Mouse (Mus musculus) midbrain, embryonic 14.5 days (tissue): ENCODE results near the gene Adap1. TPM values are rescaled to one million over a fixed set of nuclear protein-coding genes. Genes with fewer than 3 reads are reported as not detected.
A peak's percentile ranks its signal among the peaks of the same experiment; 100 is the strongest.

Experiments used
- ATAC-seq: fragments of 200-750 bp; cut with Nextera tagmentation; 2 replicates; pipeline ENCODE4 v1.8.0; 2017; ENCODE audit warnings: moderate number of reproducible peaks, moderate library complexity; ENCODE audit not compliant: low FRiP score, low TSS enrichment
- DNase-seq: peaks from one replicate; pipeline ENCODE4 v3.0.0-alpha.2; 2015
- H3K27ac ChIP-seq: fragments of 300-500 bp; sonication (generic); replicated peaks from 2 replicates; pipeline ENCODE4 v1.5.1; 2014; ENCODE audit warnings: mild to moderate bottlenecking, low read depth, low read length, moderate library complexity
- H3K27me3 ChIP-seq: fragments of 300-500 bp; sonication (generic); 2 replicates; pipeline ENCODE4 v1.6.1; 2014; ENCODE audit warnings: low read length, control low read depth, mixed read lengths; ENCODE audit not compliant: control insufficient read depth, insufficient read depth
- H3K36me3 ChIP-seq: fragments of 300-500 bp; sonication (generic); 2 replicates; pipeline ENCODE4 v1.6.1; 2014; ENCODE audit warnings: low read length, control low read depth; ENCODE audit not compliant: control insufficient read depth, insufficient read depth
- H3K4me1 ChIP-seq: fragments of 300-500 bp; sonication (generic); 2 replicates; pipeline ENCODE4 v1.6.1; 2014; ENCODE audit warnings: mild to moderate bottlenecking, antibody characterized with exemption, low read length, control low read depth; ENCODE audit not compliant: control insufficient read depth, insufficient read depth
- H3K4me2 ChIP-seq: fragments of 300-500 bp; sonication (generic); 2 replicates; pipeline ENCODE4 v1.6.1; 2014; ENCODE audit warnings: mild to moderate bottlenecking, low read length, moderate library complexity
- H3K4me3 ChIP-seq: fragments of 300-500 bp; sonication (generic); replicated peaks from 2 replicates; pipeline ENCODE4 v1.5.1; 2014; ENCODE audit warnings: low read depth, low read length
- H3K9ac ChIP-seq: fragments of 300-500 bp; sonication (generic); replicated peaks from 2 replicates; pipeline ENCODE4 v1.6.1; 2014; ENCODE audit warnings: mild to moderate bottlenecking, low read length, moderate library complexity
- H3K9me3 ChIP-seq: fragments of 300-500 bp; sonication (generic); 2 replicates; pipeline ENCODE4 v1.6.1; 2016; ENCODE audit warnings: low read length, control low read depth, mixed read lengths; ENCODE audit not compliant: control insufficient read depth
- WGBS: fragments of 180-500 bp; shearing (Covaris S2); extraction: QIAGEN DNeasy Blood & Tissue Kit; methylation state at CpG from one replicate; pipeline ENCODE4 v1.1.7; 2014; 5-methylcytosine and 5-hydroxymethylcytosine counted together
- polyA plus RNA-seq: library from polyadenylated mRNA; unstranded; fragments of >200 nt; fragmentation: Nextera tagmentation; extraction: Ambion mirVana; gene quantifications from 2 replicates; pipeline ENCODE4 v1.2.1, GENCODE M21; 2014

Adap1 gene
- polyA plus RNA-seq, 1 experiment from 2014 or later = 38.6 TPM

GRCm38 (mm10) chr5:139367884-139368458 lies 42.5 kb upstream of the Adap1 start:
- no peaks in the 10 kb centered on the region for H3K36me3 ChIP-seq
- no peak overlapping the region for H3K4me3 ChIP-seq
- H3K27ac ChIP-seq = no peak overlapping the region
- H3K4me1 ChIP-seq = peaks cover 15% of the 10 kb centered on the region
- H3K9me3 ChIP-seq = no peaks in the 10 kb centered on the region
- WGBS = 92% methylated on average over 4 of the region's 4 CpGs
- H3K4me2 ChIP-seq = no peak overlapping the region
- no peak for ATAC-seq
- no peak for DNase-seq
- H3K9ac ChIP-seq = no peak overlapping the region
- no peaks in the 10 kb centered on the region for H3K27me3 ChIP-seq

GRCm38 (mm10) chr5:139366484-139366883 lies 41.1 kb upstream of the Adap1 start:
- Histone ChIP-seq H3K9ac (no peak overlapping the region), H3K4me3 (no peak overlapping the region), H3K4me2 (no peak overlapping the region), H3K36me3 (peaks cover 3% of the 10 kb centered on the region; the same call in 1 of the 2 replicates), H3K9me3 (no peaks in the 10 kb centered on the region), H3K27me3 (no peaks in the 10 kb centered on the region), H3K4me1 (peaks cover 6% of the 10 kb centered on the region; the same call in 1 of the 2 replicates), H3K27ac (no peak overlapping the region)
- DNase-seq (no peak), ATAC-seq (no peak)
- 82% methylated on average over 11 of the region's 11 CpGs for WGBS

DNA sequence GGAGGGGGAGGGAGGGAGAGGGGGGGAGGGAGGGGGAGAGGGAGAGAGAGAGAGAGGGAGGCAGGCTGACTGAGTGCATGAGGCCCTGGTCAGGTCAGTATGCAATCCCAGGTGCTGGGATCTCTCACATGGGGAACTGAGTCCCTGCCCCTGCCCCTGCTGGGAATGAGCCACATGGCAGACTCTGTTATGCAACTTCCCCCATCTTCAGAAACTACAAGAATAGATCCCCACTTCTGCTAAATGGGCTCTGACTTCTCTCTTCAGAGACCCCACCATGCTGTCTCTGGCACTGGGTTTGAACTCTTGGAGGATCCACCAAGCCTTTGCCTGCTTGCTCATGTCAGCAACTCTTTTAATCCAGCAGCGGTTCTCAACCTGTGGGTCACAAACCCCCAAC lies 40.4 kb upstream of the Adap1 start:
- Histone ChIP-seq H3K36me3 (peaks cover 3% of the 10 kb centered on the region; the same call in 1 of the 2 replicates), H3K27me3 (no peaks in the 10 kb centered on the region), H3K4me2 (no peak overlapping the region), H3K27ac (no peak overlapping the region), H3K9me3 (no peaks in the 10 kb centered on the region), H3K4me3 (no peak overlapping the region), H3K4me1 (0 out of 2 replicates have a peak, but pooled peaks cover 2% of the 10 kb centered on the region), H3K9ac (no peak overlapping the region)
- no peak for ATAC-seq
- WGBS = 73% methylated on average over 1 of the region's 1 CpGs
- no peak for DNase-seq

GRCm38 (mm10) chr5:139364911-139365571 lies 39.6 kb upstream of the Adap1 start:
- no peak overlapping the region for H3K4me3 ChIP-seq
- H3K27ac ChIP-seq = no peak overlapping the region; the same call in 1 of the 2 replicates
- DNase-seq (peak; percentile 41), ATAC-seq (no peak; the same call in 1 of the 2 replicates)
- H3K9me3 ChIP-seq = no peaks in the 10 kb centered on the region
- peaks cover 3% of the 10 kb centered on the region; the same call in 1 of the 2 replicates for H3K36me3 ChIP-seq
- 45% methylated on average over 5 of the region's 5 CpGs for WGBS
- no peaks in the 10 kb centered on the region for H3K27me3 ChIP-seq
- no peak overlapping the region for H3K4me2 ChIP-seq
- no peak overlapping the region for H3K9ac ChIP-seq
- no peaks in the 10 kb centered on the region for H3K4me1 ChIP-seq

- WGBS = 41% methylated on average over 12 of the region's 12 CpGs
- Histone ChIP-seq H3K27ac (no peak overlapping the region), H3K27me3 (no peaks in the 10 kb centered on the region), H3K9ac (no peak overlapping the region), H3K4me2 (no peak overlapping the region), H3K36me3 (peaks cover 3% of the 10 kb centered on the region; the same call in 1 of the 2 replicates), H3K4me1 (no peaks in the 10 kb centered on the region), H3K9me3 (no peaks in the 10 kb centered on the region), H3K4me3 (no peak overlapping the region)
- ATAC-seq = peak; percentile 63; the same call in 1 of the 2 replicates
- peak; percentile 94 for DNase-seq
These were observed 39.0 kb upstream of the Adap1 start for GRCm38 (mm10) chr5:139364260-139364910.

GRCm38 (mm10) chr5:139363858-139364257 lies 38.4 kb upstream of the Adap1 start:
- Histone ChIP-seq H3K9me3 (no peaks in the 10 kb centered on the region), H3K4me1 (no peaks in the 10 kb centered on the region), H3K4me3 (no peak overlapping the region), H3K9ac (no peak overlapping the region), H3K27ac (no peak overlapping the region), H3K27me3 (no peaks in the 10 kb centered on the region), H3K36me3 (peaks cover 3% of the 10 kb centered on the region; the same call in 1 of the 2 replicates), H3K4me2 (no peak overlapping the region)
- ATAC-seq (no peak), DNase-seq (no peak)
- 66% methylated on average over 7 of the region's 7 CpGs for WGBS

DNA sequence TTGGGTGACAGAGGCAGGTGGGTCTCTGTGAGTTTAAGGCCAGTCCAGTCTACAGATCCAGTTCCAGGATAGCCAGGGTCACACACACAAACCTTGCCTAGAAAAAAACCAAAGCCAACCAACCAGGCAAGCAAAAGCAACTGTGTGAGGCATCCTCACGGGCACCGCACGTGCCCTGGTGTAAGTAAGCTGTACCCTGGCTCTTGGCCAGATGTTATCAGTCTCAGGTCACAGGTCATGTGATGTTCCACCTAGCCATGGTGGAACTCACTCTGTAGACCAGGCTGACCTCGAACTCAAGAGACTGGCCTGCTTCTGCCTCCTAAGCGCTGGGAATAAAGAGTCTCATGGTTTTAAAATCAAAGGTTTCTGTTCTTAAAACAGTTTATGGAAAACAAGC lies 33.8 kb upstream of the Adap1 start:
- 93% methylated on average over 5 of the region's 5 CpGs for WGBS
- no peak for ATAC-seq

DNA sequence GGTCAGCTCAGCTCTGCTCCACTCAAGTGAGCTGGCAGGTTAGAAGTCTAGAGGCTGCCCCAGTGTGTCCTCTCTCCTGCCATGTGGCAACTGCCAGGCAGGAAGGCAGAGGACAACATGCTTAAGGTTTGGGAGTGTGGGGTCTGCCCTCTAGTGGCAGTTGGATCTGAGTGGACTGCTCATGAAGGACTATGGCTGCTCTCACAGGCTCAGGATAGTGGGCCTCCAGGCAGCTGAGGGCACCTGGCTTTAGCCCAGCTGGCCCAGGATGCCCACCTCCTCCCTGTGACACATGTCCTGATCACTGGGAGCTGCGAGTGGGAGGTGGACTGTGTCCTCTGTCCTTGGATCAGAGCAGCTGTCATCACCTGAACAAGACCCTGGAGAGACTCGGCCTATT lies 33.2 kb upstream of the Adap1 start:
- DNase-seq = peak; percentile 57
- no peak for ATAC-seq
- H3K4me1 ChIP-seq = no peaks in the 10 kb centered on the region
- H3K27me3 ChIP-seq = no peaks in the 10 kb centered on the region
- peaks cover 3% of the 10 kb centered on the region; the same call in 1 of the 2 replicates for H3K36me3 ChIP-seq
- WGBS = 89% methylated on average over 2 of the region's 2 CpGs
- no peak overlapping the region for H3K9ac ChIP-seq
- H3K27ac ChIP-seq = no peak overlapping the region
- H3K4me2 ChIP-seq = no peak overlapping the region
- no peak overlapping the region for H3K4me3 ChIP-seq
- no peaks in the 10 kb centered on the region for H3K9me3 ChIP-seq

More for the DNA sequence above, 33.8 kb upstream of the Adap1 start:
- H3K4me3 ChIP-seq = no peak overlapping the region
- no peaks in the 10 kb centered on the region for H3K4me1 ChIP-seq
- H3K36me3 ChIP-seq = peaks cover 3% of the 10 kb centered on the region; the same call in 1 of the 2 replicates
- no peaks in the 10 kb centered on the region for H3K9me3 ChIP-seq
- DNase-seq = no peak
- H3K9ac ChIP-seq = no peak overlapping the region
- H3K27me3 ChIP-seq = no peaks in the 10 kb centered on the region
- H3K4me2 ChIP-seq = no peak overlapping the region
- no peak overlapping the region for H3K27ac ChIP-seq
